Mouse (Mus musculus) kidney, postnatal 14 days (tissue): ENCODE measurements around the gene Tmem108.

Experiments
- DNase-seq: peaks from one replicate; pipeline ENCODE4 v3.0.0; 2022; ENCODE audit warnings: mixed read lengths

Tmem108 gene

DNA sequence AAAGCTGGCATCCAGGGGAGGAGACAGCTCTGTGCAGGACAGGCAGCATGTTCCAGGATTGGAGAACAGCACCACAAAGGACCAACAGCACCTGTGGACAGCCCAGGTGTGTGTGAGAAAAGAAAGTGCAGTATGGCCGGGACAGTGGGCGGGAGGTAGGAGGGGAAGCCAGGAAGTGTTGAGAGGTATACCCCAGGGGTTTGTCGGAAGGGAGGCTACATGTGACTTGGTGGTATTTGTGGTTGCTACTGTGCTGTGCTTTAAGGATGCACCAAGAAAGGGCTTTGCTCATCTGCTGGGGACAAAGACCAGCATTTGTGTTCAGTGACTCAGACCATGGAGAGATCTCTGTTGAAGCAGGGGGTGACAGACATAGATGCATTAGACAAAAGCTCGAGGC, 271.8 kb downstream of the Tmem108 start:
- DNase-seq: no peak

DNA sequence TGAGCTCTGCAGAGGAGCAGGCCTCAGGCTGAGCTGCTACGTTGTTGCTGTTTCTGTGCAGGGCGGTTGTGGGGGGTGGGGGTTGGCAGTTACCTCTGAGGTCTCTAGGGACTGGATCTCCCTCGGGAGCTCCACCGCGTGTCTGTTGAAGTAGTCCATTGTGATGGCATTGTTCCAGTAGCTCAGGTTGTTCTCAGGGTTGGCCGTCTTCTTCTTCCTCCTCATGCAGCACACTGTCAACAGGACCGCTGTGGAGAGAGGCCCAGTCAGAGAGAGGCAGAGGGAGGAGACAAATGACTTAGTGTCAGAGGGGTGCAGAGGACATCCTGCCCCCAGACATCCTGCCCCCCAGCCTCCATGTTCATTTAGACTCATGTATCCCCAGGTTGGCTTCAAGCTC, 272.5 kb downstream of the Tmem108 start:
- no peak for DNase-seq

DNA sequence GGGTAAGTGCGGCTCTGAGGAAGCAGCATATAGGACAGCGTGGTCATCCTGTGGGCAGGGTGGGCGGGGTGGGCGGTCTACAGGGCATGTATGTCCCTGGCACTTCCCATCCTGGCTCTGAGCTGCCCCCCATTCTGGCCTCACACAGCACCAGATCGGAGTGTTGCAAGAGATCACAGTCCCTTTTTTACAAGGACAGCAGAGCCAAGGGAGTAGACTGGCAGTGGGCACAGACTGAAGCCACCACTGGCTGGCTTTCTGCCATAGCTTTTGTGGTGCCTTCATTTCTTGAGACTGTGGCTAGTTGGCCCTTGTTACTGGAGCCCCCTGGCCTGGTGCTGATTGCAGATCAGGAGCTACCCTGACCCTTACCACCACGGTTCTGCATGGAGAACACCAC, 275.4 kb downstream of the Tmem108 start:
- no peak for DNase-seq

DNA sequence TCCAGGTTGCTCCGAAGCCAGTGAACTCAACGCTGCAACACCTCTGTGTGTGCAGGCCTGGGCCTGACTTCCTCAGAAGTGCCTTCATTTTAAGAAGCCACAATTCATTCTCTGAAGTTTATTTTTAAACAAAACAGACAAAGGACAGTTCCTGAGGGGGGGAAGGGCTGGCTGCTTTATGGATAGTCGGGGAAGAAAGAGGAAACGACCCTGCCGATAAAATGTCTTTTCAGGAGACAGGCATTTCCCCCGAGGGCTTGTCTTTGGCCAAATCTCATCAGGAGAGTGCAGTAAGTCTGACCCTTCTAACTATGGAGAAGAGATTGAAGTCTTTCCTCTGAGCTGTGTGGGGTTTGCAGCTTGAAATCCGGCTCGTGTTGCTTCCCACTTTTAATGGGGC, 276.0 kb downstream of the Tmem108 start:
- DNase-seq: peak; percentile 71

DNA sequence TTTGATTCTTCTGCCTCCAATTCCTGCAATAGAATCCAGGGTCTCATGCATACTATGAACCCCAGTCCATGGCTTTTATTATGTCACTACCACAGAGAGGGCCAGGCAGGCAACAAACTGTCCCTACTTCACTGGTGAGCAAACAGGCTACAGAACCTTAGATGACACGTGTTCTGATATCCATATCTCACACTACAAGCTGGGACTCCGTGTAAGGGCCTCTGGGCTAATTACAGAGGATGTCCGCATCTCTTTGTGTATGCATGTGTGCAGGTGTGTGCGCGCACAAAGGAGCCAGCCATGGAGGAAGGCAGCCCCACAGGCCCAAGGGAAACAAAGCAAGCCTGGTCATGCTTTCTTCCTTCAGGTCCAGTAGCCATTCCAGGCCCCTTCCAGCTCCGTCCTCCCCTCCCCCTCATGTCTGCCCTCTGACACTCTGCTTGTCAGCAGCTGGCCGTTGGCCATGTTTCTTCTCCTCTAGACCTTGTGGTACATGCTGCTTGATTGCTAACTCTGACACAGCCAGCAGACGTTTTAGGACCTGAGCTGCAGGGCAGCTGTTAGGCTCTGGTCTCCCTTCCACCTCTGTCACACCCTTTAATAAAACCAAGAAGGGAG, 280.9 kb downstream of the Tmem108 start:
- peak; percentile 86 for DNase-seq

DNA sequence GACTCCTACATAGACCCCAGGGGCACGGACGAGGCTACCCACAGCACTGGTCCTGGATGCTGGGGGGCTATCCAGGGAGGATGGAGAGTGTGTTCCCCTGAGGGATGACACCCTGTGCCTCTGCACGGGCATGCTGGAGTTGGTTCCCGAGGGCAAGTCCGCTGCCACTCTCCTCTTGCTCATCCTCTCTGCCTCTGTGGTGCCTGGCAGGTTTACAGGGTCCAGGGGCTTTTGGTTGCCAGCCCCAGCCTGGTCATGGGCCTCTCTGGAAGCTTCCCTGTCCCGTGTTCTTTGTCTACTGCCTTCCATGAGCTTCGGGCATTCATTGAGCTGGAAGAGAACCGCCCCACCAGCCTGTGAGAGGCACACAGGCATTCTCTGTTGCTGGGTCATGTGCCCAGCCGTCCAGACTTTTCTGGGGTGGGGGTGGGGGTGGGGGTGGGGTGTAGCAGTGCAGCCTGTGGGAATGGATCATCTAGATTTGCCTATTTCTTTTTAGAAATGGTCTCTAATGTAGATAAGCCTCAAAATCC, 281.5 kb downstream of the Tmem108 start, which contains the start of gene Bfsp2:
TSS of gene Bfsp2 (minus strand) at position 377 of the 533 bp plus-strand sequence.
- no peak for DNase-seq

DNA sequence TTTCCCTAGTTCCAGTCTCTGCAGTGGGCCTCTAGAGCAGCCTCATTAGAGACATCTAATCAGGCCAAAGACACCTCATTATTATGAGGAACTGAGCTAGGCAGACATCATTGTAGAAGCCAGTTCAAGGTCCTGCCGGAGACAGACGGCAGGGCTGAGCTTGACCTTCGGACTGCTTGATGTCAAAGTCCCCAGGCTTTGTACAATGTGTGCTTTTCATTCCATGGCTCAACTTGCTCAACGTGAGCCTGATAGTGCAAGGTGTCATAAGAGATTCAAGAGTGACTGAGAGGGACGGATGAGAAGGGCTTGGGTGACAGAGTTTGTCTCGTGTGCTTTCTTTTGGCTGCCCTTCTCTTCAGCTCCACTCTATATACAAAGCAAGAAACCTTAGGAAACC, 286.2 kb downstream of the Tmem108 start:
- peak; percentile 55 for DNase-seq

DNA sequence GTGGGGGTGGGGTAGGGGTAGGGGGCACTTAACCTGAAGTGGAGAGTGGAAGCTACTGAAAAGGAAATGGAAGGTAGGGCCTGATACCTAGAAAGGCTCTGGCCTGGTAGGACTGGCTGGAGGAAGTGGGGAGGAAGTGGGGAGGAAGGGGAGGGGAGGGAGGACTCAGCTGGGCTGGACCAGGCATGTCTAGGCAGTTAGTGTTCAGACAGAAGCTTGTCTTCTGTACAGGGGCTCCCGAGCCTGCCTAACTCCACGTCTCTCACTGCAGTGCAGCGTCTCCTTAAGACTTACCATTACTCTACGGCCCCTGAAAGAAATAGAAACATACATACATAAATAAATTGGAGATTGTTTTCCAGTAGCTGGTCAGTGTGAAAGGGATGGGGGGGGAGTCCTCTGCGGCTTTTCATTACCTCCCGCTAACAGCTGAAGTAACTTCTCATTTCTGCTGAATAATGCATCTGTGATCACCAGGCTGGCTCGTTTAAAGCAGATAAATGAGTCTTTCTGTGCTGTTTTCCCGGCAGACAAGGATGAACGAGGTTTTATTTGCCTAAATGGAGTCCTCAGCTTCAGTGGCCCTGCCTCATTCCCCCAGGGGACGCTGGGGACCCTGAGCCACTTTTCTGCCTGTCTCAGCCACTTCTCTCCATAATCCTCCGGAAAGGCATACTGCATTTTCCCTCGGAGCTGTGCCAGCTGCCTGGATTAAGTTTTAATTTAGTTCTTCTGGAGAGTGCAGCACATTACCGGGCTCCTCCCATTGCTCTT, 287.5 kb downstream of the Tmem108 start:
- DNase-seq: peak; percentile 71

DNA sequence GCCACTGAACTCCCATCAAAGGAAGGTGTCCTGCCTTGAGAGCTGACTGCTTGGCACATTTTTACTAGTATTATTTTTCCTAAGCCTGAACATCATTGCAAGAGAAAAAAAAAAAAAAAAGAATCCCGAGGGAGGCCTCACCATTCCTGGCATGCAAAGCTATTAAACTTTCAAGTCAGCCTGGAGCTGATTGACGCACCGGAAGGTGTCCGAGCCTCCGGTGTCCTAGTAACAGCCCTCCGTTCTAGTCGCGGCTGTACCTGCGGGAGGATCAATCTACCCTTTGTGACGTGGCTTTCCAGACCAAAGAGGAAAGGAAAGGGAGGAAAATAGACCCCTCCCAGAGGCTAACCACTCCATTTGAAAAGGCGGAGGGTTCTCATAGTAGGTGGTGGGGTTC, 289.9 kb downstream of the Tmem108 start:
- no peak for DNase-seq

DNA sequence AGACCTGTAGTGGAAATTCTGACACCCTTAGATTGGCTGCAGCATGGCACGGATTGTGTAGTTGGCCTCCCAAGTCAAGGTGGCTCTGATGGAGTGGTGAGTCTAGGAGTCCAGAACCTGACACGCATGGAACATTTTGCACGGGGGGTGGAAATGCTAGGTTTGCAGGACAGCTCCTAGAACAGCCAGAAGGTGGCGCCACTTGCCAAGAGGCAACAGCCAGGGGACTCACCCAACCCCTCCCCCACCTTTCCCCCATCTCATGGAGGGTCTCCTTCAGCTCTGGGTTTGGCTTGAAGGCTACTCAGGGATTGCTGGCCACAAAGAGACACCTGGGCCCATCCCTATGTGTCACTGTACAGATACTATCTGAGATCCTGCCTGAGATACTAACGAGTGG, 292.1 kb downstream of the Tmem108 start:
- DNase-seq: no peak

DNA sequence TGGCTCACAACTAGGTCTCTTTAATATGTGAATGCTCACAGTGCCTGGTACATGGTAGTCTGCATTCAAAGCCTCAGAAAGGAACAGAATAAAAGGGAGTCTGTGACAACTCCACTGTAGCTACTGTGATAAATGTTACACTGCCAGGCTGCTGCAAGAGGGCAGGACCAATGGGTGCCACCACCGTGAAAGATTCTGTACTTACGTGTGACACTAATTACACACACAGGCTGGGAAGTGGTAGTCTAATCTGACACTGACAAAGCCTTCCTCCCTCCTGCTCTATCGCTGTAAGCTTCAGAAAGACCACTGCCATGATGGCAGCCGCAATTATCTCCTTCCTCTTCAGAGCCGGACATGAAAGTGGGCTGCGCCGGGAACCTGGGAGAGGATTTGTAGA, 292.7 kb downstream of the Tmem108 start:
- no peak for DNase-seq

DNA sequence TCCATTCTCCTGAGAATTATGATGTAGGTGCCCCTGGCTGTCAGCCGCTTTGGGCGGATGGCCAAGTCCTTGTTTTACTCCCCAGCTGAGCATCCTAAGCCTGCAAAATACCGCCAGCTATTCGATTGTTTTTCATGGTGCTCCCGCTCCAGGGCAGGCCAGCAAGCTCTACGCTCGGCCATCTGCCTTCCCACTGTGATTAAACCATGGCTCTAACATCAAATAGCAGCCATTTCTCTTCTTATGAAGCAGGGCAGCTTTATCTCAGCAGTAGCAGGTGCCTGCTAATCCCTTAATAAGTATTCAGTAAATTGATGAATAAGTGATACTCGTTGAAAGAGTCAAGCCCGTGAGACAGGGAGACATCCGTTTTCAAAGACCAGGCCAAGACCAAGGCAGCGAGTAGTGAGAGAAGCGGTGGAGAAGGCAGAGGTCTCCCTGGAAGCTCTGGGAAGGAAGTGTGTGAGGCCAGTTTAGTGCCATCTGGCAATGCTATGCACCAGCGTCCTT, 295.9 kb downstream of the Tmem108 start:
- DNase-seq: no peak

DNA sequence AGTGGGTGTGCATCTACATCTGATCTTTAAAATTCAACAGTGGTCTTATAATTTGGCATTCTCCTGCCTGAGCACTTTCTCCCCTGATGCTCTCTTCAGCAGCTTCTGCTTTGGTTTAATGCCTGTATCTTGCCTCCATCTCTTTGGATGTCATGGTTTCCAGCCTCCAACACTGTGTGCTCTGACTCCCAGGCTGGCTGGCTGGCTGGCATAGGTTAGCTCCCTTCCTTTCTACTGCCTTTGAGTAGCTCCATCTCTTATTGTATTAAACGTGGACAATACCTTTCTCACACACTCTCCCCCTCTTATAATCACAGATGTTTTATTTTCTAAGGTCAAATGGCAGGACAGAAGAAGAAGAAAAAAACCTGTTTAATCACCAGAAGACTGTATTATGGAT, 296.3 kb downstream of the Tmem108 start:
- DNase-seq: no peak

DNA sequence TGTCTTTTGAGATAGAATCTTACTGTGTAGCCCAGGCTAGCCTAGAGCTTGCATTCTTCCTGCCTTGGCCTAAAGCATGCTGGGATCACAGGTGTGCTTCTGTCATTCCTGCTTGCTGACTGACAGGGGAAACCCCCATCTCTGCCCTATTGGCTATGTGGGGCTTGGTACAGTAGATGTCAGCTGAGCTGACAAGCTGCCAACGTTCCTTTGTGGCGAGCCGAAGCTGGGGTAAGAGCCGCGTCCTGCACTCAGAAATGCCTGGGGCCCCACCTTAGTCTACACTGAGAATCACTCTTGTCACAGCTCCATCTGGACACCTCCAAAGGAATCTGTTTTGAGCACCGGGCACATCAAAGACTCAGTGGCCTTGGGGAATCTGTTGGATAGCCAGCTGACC, 297.8 kb downstream of the Tmem108 start:
- no peak for DNase-seq

DNA sequence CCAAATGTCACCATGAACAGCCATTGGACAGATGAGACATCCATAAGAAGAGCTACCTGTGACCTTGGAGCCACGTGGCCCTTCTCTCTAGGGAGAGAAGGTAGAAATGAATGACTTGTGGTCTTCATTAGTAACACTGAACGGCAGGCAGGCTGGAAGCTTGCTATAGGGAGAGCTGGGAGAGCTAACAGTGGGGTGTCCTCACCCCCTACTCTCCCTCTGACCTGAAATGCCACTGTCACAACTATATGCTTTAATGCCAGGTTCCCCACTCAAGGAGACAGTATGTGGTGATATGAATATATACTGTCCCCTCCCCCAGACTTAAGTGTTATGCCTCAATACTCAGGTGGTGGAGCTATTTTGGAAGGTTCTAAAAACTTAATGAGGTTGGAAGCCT, 301.8 kb downstream of the Tmem108 start:
- no peak for DNase-seq

DNA sequence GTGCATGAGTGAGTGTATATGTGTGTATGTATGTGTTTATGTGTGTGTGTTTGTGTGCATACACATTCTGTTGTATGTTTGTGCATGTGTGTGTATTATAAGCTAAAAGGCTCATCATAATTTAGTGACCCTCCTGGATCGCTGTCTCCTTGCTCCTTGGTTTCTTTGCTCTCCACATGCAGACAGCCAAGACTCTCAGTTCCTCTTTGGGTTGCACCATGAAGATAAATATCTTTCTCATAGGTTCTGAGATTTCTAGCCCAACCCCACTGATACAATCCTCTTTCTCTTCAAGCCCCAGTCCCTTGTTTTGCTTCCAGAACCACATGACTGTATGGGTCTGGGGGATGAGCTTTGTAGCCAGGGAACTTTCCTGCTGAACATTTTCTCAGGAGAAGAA, 302.3 kb downstream of the Tmem108 start:
- DNase-seq: no peak

DNA sequence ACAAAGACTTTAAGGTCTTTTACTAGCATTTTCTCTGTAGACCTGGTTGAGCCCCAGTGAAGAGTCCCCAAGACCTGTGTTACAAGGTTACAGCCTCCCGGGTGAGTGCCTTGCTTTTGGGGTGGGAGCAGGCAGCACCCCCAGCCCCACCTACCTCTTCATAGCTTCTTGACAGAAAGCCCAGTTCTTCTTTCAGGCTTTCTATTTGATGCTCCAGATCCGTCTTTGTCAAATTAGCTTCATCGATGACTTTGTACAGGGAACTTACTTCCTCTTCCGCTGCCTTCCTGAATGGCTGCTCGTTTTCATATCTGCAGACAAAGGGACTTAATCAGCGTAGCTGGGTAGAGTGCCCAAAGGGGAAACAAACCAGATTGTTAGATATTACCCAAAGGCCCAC, 312.0 kb downstream of the Tmem108 start:
- DNase-seq: no peak

DNA sequence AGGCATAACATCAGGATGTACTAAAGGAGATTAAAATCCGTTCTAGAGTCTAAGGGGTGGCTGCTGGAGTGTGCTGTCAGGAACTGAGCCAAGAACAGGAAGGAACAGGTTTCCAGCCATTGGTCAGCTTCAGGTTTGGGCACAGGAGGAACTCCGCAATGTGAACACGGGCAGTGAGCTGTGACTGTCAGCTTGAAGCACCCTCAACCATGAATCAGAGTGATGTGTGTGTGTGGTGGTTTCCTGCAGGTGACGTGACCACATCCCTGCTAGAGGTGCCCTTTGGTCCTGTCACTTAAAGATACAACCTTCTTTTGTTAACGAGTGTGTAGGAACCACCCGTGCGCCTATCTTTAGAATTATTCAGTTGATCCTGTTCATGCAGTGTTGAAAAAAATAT, 312.5 kb downstream of the Tmem108 start:
- peak; percentile 16 for DNase-seq

DNA sequence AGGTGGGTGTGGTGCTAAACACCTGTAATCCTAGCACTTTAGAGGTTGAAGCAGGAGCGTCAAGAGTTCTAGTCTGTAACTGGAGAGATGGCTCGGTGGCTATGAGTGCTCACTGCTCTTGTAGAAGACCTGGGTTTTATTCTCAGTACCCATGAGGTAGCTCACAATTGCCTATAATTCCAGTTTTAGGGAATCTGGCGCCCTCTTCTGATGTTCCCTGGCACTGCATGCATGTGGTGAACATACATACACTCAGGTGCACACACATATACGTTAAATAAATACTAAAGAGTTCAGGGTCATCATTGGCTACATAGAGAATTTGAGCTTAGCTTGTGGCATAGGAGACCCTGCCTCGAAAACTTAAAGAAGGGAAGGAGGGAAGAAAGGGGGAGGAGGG, 317.0 kb downstream of the Tmem108 start:
- no peak for DNase-seq

DNA sequence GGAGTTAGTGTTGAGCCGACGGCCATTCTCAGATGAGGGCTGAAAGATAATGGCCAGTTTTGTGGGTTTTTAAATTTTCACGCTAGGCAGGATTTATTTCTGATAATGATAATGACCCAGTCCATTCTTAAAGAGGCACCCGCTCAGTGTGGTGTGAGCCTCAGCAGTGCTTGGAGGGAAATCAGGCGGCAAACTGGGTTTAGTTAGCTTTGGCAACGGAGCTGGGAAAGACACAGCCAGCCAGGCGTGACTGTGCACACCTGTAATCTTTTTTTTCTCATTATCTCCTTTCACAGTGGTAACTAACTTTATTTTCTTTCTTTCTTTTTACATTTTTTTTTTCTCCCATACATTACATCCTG, 317.8 kb downstream of the Tmem108 start:
- no peak for DNase-seq

DNA sequence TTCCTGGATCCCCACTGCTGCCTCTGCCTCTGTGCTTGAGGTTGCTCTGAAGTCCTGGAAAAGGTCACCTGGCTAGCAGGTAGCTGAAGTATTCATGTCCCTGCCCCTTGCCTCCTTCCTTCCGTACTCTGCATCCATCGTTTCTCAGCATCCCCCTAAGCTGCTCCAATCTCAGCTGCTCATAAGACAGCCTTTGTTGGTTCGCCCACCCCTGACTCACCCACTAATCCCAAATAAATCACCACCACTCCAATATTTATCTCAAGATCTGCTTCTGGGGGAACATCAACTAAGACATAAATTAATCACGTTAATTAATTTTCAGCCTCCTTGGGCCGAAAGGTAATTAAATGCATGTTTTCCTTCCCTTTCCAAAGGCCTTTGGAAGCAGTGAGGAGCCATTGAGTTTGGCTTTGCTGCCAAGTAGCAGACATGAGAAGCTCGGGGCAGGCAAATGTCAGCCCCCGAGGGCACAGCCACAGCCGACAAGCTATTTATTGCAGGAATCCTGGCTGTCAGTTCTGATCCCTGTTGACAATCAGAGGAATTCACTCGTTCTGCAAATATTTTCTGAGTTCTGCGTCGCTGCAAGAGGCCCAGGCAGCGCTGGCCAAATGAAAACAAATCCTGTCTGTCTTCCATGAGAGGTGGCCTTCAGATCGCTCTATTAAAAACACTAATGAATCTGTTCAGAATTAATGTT, 318.4 kb downstream of the Tmem108 start:
- DNase-seq: peak; percentile 39

DNA sequence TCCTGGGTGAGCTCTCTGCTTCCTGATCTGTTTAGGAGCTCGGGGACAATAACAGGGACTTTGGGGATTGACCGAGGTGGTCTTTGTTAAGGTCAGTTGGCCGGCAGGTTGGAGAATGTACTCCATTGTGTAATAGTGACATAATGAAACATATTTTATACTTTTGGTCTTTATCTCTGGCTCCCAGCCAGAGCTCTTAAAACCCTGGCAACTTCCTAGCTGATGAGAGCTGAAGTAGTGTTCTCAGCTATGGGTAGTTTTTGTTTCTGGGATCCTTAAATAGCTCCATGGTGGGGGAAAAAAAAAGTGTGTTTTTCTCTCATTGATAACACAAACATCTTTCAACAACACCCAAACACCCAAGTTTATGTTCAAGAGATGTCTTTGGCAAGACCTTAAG, 321.0 kb downstream of the Tmem108 start:
- DNase-seq: peak; percentile 27

DNA sequence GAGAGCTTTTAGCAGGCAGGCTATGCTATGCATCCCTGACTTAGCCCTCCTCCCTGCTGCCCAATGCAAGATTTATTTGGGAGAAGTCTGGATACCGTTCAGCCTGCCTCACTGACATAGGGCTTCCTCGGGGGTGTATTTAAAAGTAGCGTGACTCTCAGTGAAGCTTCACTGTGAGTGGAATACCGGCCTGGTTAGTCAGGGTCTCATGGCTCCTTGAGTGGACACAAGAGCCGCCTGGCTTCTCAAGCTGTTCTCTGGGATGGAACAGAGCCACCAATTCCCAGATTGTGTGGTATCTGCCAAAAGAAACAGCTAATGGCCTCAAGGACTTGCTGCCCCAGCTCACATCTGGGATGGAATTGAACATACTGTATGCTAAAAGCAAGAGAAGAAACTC, 324.5 kb downstream of the Tmem108 start:
- DNase-seq: peak; percentile 27

DNA sequence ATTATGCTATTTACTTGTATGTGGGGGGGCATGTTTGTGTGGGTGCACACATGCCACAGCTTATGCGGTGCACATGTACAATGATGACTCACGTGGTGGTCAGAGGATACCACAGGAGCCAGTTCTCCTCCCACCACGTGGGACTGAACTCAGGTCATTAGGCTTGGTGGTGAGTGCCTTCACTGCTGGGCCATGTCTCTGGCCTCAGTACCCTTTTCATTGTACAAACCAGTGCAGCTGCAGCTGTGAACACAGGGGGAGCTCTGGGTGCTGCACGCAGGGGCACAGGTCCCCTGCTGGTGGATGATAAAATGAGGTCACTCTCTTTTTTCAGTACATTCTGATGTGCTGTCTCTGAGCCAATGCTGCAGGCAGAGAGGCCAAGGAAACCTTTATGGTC, 327.5 kb downstream of the Tmem108 start:
- no peak for DNase-seq
